Mouse (Mus musculus) midbrain, postnatal 0 days (tissue): ENCODE results near the gene Cyp27b1. TPM values are rescaled to one million over a fixed set of nuclear protein-coding genes. Genes with fewer than 3 reads are reported as not detected.

ENCODE experiments used
- ATAC-seq: fragments of 200-750 bp; cut with Nextera tagmentation; 2 replicates; pipeline ENCODE4 v1.8.0; 2017; ENCODE audit warnings: moderate number of reproducible peaks, mild to moderate bottlenecking, moderate TSS enrichment, moderate library complexity; ENCODE audit not compliant: low FRiP score
- DNase-seq: peaks from one replicate; pipeline ENCODE4 v3.0.0-alpha.2; 2015; ENCODE audit warnings: low spot score
- H3K27ac ChIP-seq: fragments of 300-500 bp; sonication (generic); 2 replicates; pipeline ENCODE4 v1.5.1; 2014; ENCODE audit warnings: low read depth, mild to moderate bottlenecking, low read length, mixed read lengths
- H3K27me3 ChIP-seq: fragments of 300-500 bp; sonication (generic); 2 replicates; pipeline ENCODE4 v1.6.1; 2014; ENCODE audit warnings: low read length, control low read depth, mixed read lengths; ENCODE audit not compliant: insufficient read depth
- H3K36me3 ChIP-seq: fragments of 300-500 bp; sonication (generic); 2 replicates; pipeline ENCODE4 v1.6.1; 2014; ENCODE audit warnings: low read length, control low read depth, mixed read lengths; ENCODE audit not compliant: insufficient read depth
- H3K4me1 ChIP-seq: fragments of 300-500 bp; sonication (generic); 2 replicates; pipeline ENCODE4 v1.6.1; 2014; ENCODE audit warnings: mild to moderate bottlenecking, control low read depth, antibody characterized with exemption, low read length, mixed read lengths; ENCODE audit not compliant: insufficient read depth
- H3K4me2 ChIP-seq: fragments of 300-500 bp; sonication (generic); 2 replicates; pipeline ENCODE4 v1.6.1; 2014; ENCODE audit warnings: low read depth, mild to moderate bottlenecking, low read length, mixed read lengths; ENCODE audit not compliant: poor library complexity, severe bottlenecking
- H3K4me3 ChIP-seq: fragments of 300-500 bp; sonication (generic); 2 replicates; pipeline ENCODE4 v1.5.1; 2014; ENCODE audit warnings: low read depth, mild to moderate bottlenecking, low read length, moderate library complexity
- H3K9ac ChIP-seq: fragments of 300-500 bp; sonication (generic); replicated peaks from 2 replicates; pipeline ENCODE4 v1.6.1; 2014; ENCODE audit warnings: mild to moderate bottlenecking, low read length, moderate library complexity, mixed read lengths; ENCODE audit not compliant: poor library complexity, severe bottlenecking
- H3K9me3 ChIP-seq: fragments of 300-500 bp; sonication (generic); 2 replicates; pipeline ENCODE4 v1.6.1; 2016; ENCODE audit warnings: low read length, control low read depth
- CTCF ChIP-seq: IDR thresholded peaks from 2 replicates; pipeline ENCODE4 v1.5.1; 2016; ENCODE audit warnings: antibody characterized with exemption, mild to moderate bottlenecking
- WGBS: fragments of 180-500 bp; shearing (Covaris S2); extraction: QIAGEN DNeasy Blood & Tissue Kit; methylation state at CpG from one replicate; pipeline ENCODE4 v1.1.7; 2014; 5-methylcytosine and 5-hydroxymethylcytosine counted together
- polyA plus RNA-seq: library from polyadenylated mRNA; unstranded; fragments of >200 nt; fragmentation: Nextera tagmentation; extraction: Ambion mirVana; gene quantifications from 2 replicates; pipeline ENCODE4 v1.2.1, GENCODE M21; 2015
- total RNA-seq: library from RNA; depleted of rRNA; stranded (reverse); fragments of >200 nt; gene quantifications from 2 replicates; pipeline ENCODE4 v1.2.3, GENCODE M21; 2014; rRNA removed

Gene Cyp27b1
- total RNA-seq (0.22 TPM in 1 of 2 replicates, not detected in the other), polyA plus RNA-seq (0.13 TPM in 1 of 2 replicates, not detected in the other)

GRCm38 (mm10) chr10:127047954-127048353, at the start of gene Cyp27b1:
Gene Cyp27b1, plus strand, starts transcription at chr10:127048250.
- TF ChIP-seq CTCF, result no peak
- H3K36me3 ChIP-seq, result no peaks in the 10 kb centered on the region
- no peak within 1 kb of the TSS for H3K4me2 ChIP-seq
- no peak for ATAC-seq
- no peak for DNase-seq
- peaks cover 33% of the 10 kb centered on the region for H3K27me3 ChIP-seq
- no peak within 1 kb of the TSS for H3K4me3 ChIP-seq
- 29% methylated on average over 5 of the region's 5 CpGs for WGBS
- no peaks in the 10 kb centered on the region for H3K9me3 ChIP-seq
- H3K27ac ChIP-seq, result no peak within 1 kb of the TSS
- H3K4me1 ChIP-seq, result no peaks in the 10 kb centered on the region
- H3K9ac ChIP-seq, result no peak within 1 kb of the TSS

DNA sequence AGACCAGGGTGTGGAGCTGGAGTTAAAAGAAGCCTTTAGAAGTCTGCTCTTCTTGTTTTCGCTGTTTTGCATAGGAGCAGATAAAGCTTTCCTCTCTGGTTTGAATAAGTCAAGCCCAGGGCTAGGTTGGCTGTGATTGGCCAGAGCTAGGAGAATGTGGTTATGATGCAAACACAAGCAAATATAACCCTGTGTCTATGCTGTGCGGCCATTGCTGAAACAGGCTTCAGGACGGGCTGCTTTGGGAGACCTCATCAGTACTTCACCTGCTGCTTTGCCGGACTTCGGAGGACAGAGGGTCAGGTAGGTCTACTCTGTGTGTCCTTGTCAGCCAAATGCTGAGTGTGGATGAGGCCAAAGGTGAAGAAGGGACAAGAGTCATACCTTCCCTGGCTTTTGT, 47.5 kb upstream of the Cyp27b1 start, which contains the start of gene Avil:
Gene Avil, plus strand, starts transcription at position 181 of the 400 bp plus-strand sequence.
- 87% methylated on average over 5 of the region's 5 CpGs for WGBS
- Histone ChIP-seq H3K4me2 (no peak within 1 kb of the TSS), H3K9ac (no peak within 1 kb of the TSS), H3K36me3 (peaks cover 11% of the 10 kb centered on the region), H3K9me3 (no peaks in the 10 kb centered on the region), H3K4me1 (no peaks in the 10 kb centered on the region), H3K27me3 (no peaks in the 10 kb centered on the region), H3K4me3 (no peak within 1 kb of the TSS), H3K27ac (no peak within 1 kb of the TSS)
- ATAC-seq (no peak), DNase-seq (no peak)
- no peak for TF ChIP-seq CTCF

- WGBS, result 90% methylated on average over 9 of the region's 9 CpGs
- no peak overlapping the region for H3K27ac ChIP-seq
- DNase-seq (no peak), ATAC-seq (no peak)
- no peak for TF ChIP-seq CTCF
- no peaks in the 10 kb centered on the region for H3K4me1 ChIP-seq
- H3K4me2 ChIP-seq, result no peak overlapping the region
- no peak overlapping the region for H3K4me3 ChIP-seq
- peaks cover 9% of the 10 kb centered on the region for H3K36me3 ChIP-seq
- no peak overlapping the region for H3K9ac ChIP-seq
- H3K27me3 ChIP-seq, result no peaks in the 10 kb centered on the region
- no peaks in the 10 kb centered on the region for H3K9me3 ChIP-seq
Observed at GRCm38 (mm10) chr10:127001297-127001696, 46.8 kb upstream of the Cyp27b1 start.

GRCm38 (mm10) chr10:127002056-127002455, 46.0 kb upstream of the Cyp27b1 start:
- no peak for TF ChIP-seq CTCF
- no peak overlapping the region for H3K9ac ChIP-seq
- WGBS, result 71% methylated on average over 1 of the region's 1 CpGs
- no peaks in the 10 kb centered on the region for H3K4me1 ChIP-seq
- peaks cover 9% of the 10 kb centered on the region for H3K36me3 ChIP-seq
- no peak overlapping the region for H3K4me2 ChIP-seq
- H3K27ac ChIP-seq, result no peak overlapping the region
- H3K27me3 ChIP-seq, result no peaks in the 10 kb centered on the region
- no peak for DNase-seq
- H3K9me3 ChIP-seq, result no peaks in the 10 kb centered on the region
- no peak overlapping the region for H3K4me3 ChIP-seq
- ATAC-seq, result no peak

DNA sequence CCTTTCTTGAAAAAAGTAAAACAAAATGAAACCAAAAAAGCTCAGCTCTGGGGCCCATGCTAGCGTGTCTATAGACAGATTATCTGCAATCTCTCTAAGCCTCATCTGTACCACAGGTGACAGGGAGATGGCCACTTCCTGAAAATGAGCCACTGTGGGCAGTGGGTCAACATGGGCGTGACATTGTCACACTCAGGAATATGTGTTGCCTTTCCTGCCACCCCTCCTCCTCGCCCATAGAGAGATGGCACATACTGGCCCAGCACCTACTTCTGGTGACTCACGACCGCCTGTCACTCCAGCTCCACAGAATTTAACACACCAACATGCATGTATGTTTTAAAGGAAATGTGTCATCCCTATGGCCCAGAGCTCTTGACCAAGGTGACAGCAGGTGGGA, 45.3 kb upstream of the Cyp27b1 start:
- H3K4me2 ChIP-seq, result no peak overlapping the region
- no peak for TF ChIP-seq CTCF
- no peaks in the 10 kb centered on the region for H3K27me3 ChIP-seq
- no peaks in the 10 kb centered on the region for H3K9me3 ChIP-seq
- H3K9ac ChIP-seq, result no peak overlapping the region
- DNase-seq, result no peak
- ATAC-seq, result no peak
- peaks cover 3% of the 10 kb centered on the region for H3K36me3 ChIP-seq
- H3K4me3 ChIP-seq, result no peak overlapping the region
- H3K4me1 ChIP-seq, result no peaks in the 10 kb centered on the region
- WGBS, result 93% methylated on average over 5 of the region's 5 CpGs
- H3K27ac ChIP-seq, result no peak overlapping the region

GRCm38 (mm10) chr10:127003334-127003733, 44.7 kb upstream of the Cyp27b1 start:
- H3K27ac ChIP-seq, result no peak overlapping the region
- TF ChIP-seq CTCF, result no peak
- H3K27me3 ChIP-seq, result no peaks in the 10 kb centered on the region
- no peaks in the 10 kb centered on the region for H3K4me1 ChIP-seq
- H3K36me3 ChIP-seq, result no peaks in the 10 kb centered on the region; the same call in 1 of the 2 replicates
- ATAC-seq, result no peak
- H3K9me3 ChIP-seq, result no peaks in the 10 kb centered on the region
- 86% methylated on average over 8 of the region's 8 CpGs for WGBS
- no peak overlapping the region for H3K4me3 ChIP-seq
- H3K4me2 ChIP-seq, result no peak overlapping the region
- no peak for DNase-seq
- no peak overlapping the region for H3K9ac ChIP-seq
